Comparison of ENCODE assay signal across 19 mouse cellular contexts in genomic region chr2:70593670-70594069, GRCm38 (mm10). TPM values are rescaled to one million over a fixed set of nuclear protein-coding genes. Genes with fewer than 3 reads are reported as not detected.
"Had no signal": no experiment of that assay in that cellular context is flagged by ENCODE, and none has a peak within 500 bp of the region (broad histone marks: within the 10 kb centered on the region; RNA-seq: fewer than 3 reads in every experiment).

No protein-coding gene starts in this region.

- H3K4me3 ChIP-seq: liver, embryonic 13.5 days; myocyte; neural tube, embryonic 13.5 days had no signal

- H3K27ac ChIP-seq: liver, embryonic 13.5 days; neural tube, embryonic 13.5 days had no signal

- DNase-seq: kidney, adult 18-20 months; kidney, adult 9 months; kidney, postnatal 14 days; kidney, postnatal 4 days; liver, embryonic 13.5 days; lung, adult 2 months; lung, postnatal 14 days; lung, postnatal 4 days; midbrain, embryonic 14.5 days; retina, postnatal 1 day; right cerebral cortex, postnatal 25 days; thymus, adult 2 months; thymus, postnatal 14 days; thymus, postnatal 4 days had no signal

RNA-seq across cellular contexts. Expression of gene Gad1, which starts 40.8 kb away (rescaled TPM):
- total RNA-seq: liver, adult 2 months; megakaryocyte progenitor cell, adult 5-6 weeks; megakaryocyte-erythroid progenitor cell, adult 5-6 weeks had no signal
